Mouse (Mus musculus) forelimb bud, embryonic 11.5 days (tissue): ENCODE results near the gene Calcoco2.
A peak's percentile ranks its signal among the peaks of the same experiment; 100 is the strongest.

ENCODE experiments used
- DNase-seq: peaks from one replicate; pipeline ENCODE4 v3.0.0-alpha.2; 2012; ENCODE audit warnings: low read depth, low spot score

Gene Calcoco2

GRCm38 (mm10) chr11:96080736-96081135, 31.0 kb downstream of the Calcoco2 start:
- DNase-seq: no peak

GRCm38 (mm10) chr11:96076221-96077105, 35.3 kb downstream of the Calcoco2 start:
- DNase-seq: no peak

- peak; percentile 100 for DNase-seq
Observed at GRCm38 (mm10) chr11:96075509-96076220, 36.1 kb downstream of the Calcoco2 start, which contains the start of gene Atp5g1. Gene Atp5g1, minus strand, starts transcription at chr11:96075670.

- no peak for DNase-seq
Observed at GRCm38 (mm10) chr11:96075177-96075508, 36.6 kb downstream of the Calcoco2 start.

- DNase-seq: no peak
Observed at GRCm38 (mm10) chr11:96074351-96075176, 37.2 kb downstream of the Calcoco2 start.

- no peak for DNase-seq
Observed at GRCm38 (mm10) chr11:96073295-96073993, 38.3 kb downstream of the Calcoco2 start.

- no peak for DNase-seq
Observed at GRCm38 (mm10) chr11:96071013-96071412, 40.8 kb downstream of the Calcoco2 start.

GRCm38 (mm10) chr11:96070353-96070752, 41.4 kb downstream of the Calcoco2 start:
- no peak for DNase-seq

GRCm38 (mm10) chr11:96068231-96068630, 43.5 kb downstream of the Calcoco2 start:
- DNase-seq: no peak

- peak; percentile 92 for DNase-seq
Observed at GRCm38 (mm10) chr11:96065215-96065911, 46.4 kb downstream of the Calcoco2 start, which contains the start of gene Ube2z. Gene Ube2z, minus strand, starts transcription at chr11:96065388.

GRCm38 (mm10) chr11:96064521-96065214, 47.1 kb downstream of the Calcoco2 start:
- DNase-seq: peak; percentile 52

- no peak for DNase-seq
Observed at GRCm38 (mm10) chr11:96058309-96058708, 53.5 kb downstream of the Calcoco2 start.

GRCm38 (mm10) chr11:96050854-96051253, 60.9 kb downstream of the Calcoco2 start:
- no peak for DNase-seq

GRCm38 (mm10) chr11:96049939-96050338, 61.8 kb downstream of the Calcoco2 start:
- no peak for DNase-seq
